Mouse (Mus musculus) forebrain, embryonic 13.5 days (tissue): ENCODE measurements around the gene Smtnl1. TPM values are rescaled to one million over a fixed set of nuclear protein-coding genes. Genes with fewer than 3 reads are reported as not detected.

Experiments
- ATAC-seq: fragments of 200-750 bp; cut with Nextera tagmentation; 2 replicates; pipeline ENCODE4 v1.8.0; 2017
- H3K27ac ChIP-seq: fragments of 300-500 bp; sonication (generic); 2 replicates; pipeline ENCODE4 v1.5.1; 2015; ENCODE audit warnings: inconsistent platforms, mild to moderate bottlenecking, moderate library complexity
- H3K27me3 ChIP-seq: fragments of 300-500 bp; sonication (generic); 2 replicates; pipeline ENCODE4 v1.6.1; 2015; ENCODE audit warnings: mild to moderate bottlenecking, inconsistent platforms
- H3K36me3 ChIP-seq: fragments of 300-500 bp; sonication (generic); 2 replicates; pipeline ENCODE4 v1.6.1; 2015; ENCODE audit warnings: mild to moderate bottlenecking, inconsistent platforms; ENCODE audit not compliant: poor library complexity, severe bottlenecking
- H3K4me1 ChIP-seq: fragments of 300-500 bp; sonication (generic); 2 replicates; pipeline ENCODE4 v1.6.1; 2015; ENCODE audit warnings: inconsistent platforms
- H3K4me2 ChIP-seq: fragments of 300-500 bp; sonication (generic); 2 replicates; pipeline ENCODE4 v1.6.1; 2015; ENCODE audit warnings: inconsistent platforms, mild to moderate bottlenecking, moderate library complexity
- H3K4me3 ChIP-seq: fragments of 300-500 bp; sonication (generic); 2 replicates; pipeline ENCODE4 v1.5.1; 2015; ENCODE audit warnings: mild to moderate bottlenecking, inconsistent platforms
- H3K9ac ChIP-seq: fragments of 300-500 bp; sonication (generic); 2 replicates; pipeline ENCODE4 v1.6.1; 2015; ENCODE audit warnings: mild to moderate bottlenecking, inconsistent platforms
- H3K9me3 ChIP-seq: fragments of 300-500 bp; sonication (generic); replicated peaks from 2 replicates; pipeline ENCODE4 v1.6.1; 2016; ENCODE audit warnings: inconsistent platforms
- WGBS: fragments of 180-500 bp; shearing (Covaris S2); methylation state at CpG from one replicate; pipeline ENCODE4 v1.1.7; 2015; 5-methylcytosine and 5-hydroxymethylcytosine counted together
- polyA plus RNA-seq: library from polyadenylated mRNA; unstranded; fragments of >200 nt; fragmentation: Nextera tagmentation; extraction: Ambion mirVana; gene quantifications from 2 replicates; pipeline ENCODE4 v1.2.1, GENCODE M21; 2015

The Smtnl1 gene
- polyA plus RNA-seq = 0.09 TPM in 1 of 2 replicates, not detected in the other

DNA sequence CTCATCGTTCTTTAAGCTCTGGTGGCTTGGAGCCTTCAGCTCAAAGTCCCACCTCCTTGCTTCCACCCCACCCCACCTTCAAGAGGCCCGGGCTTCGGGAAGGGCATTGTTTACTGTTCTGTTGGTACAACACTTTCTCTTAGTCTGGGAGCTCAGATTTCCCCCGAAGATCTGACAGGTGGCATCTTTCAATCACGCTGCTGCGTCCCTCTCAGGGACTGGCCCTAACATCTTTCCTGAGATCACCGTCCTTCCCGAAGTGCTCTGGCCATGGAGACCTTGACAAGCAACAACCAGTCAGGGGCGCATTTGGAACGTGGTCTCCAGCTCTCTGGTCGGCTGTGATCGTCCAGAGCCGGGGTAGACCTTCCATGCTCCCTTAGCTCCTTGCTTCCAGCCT, at the start of gene Smtnl1:
Gene Smtnl1, minus strand, starts transcription at position 101 of the 400 bp plus-strand sequence.
- no peak for ATAC-seq
- WGBS = 68% methylated on average over 13 of the region's 13 CpGs
- Histone ChIP-seq H3K9me3 (no peaks in the 10 kb centered on the region), H3K4me2 (no peak within 1 kb of the TSS), H3K4me3 (no peak within 1 kb of the TSS), H3K27ac (no peak within 1 kb of the TSS), H3K36me3 (no peaks in the 10 kb centered on the region), H3K4me1 (peaks cover 3% of the 10 kb centered on the region), H3K27me3 (peaks cover 7% of the 10 kb centered on the region; the same call in 1 of the 2 replicates), H3K9ac (no peak within 1 kb of the TSS)

GRCm38 (mm10) chr2:84870623-84871160, 48.2 kb upstream of the Smtnl1 start:
- WGBS = 60% methylated on average over 4 of the region's 4 CpGs
- ATAC-seq = no peak
- H3K27me3 ChIP-seq = peaks cover 84% of the 10 kb centered on the region

GRCm38 (mm10) chr2:84868977-84869376, 46.5 kb upstream of the Smtnl1 start:
- peaks cover 40% of the 10 kb centered on the region for H3K4me1 ChIP-seq
- H3K27me3 ChIP-seq = peaks cover 75% of the 10 kb centered on the region
- H3K27ac ChIP-seq = peak overlapping the region; percentile 40; the same call in 1 of the 2 replicates
- ATAC-seq = peak; percentile 17; the same call in 1 of the 2 replicates
- H3K9me3 ChIP-seq = no peaks in the 10 kb centered on the region
- H3K9ac ChIP-seq = no peak overlapping the region
- 66% methylated on average over 2 of the region's 2 CpGs for WGBS
- H3K4me2 ChIP-seq = no peak overlapping the region
- H3K36me3 ChIP-seq = peaks cover 5% of the 10 kb centered on the region; the same call in 1 of the 2 replicates
- H3K4me3 ChIP-seq = no peak overlapping the region

More at GRCm38 (mm10) chr2:84870623-84871160, 48.2 kb upstream of the Smtnl1 start:
- H3K36me3 ChIP-seq = peaks cover 5% of the 10 kb centered on the region; the same call in 1 of the 2 replicates
- H3K4me3 ChIP-seq = no peak overlapping the region
- H3K27ac ChIP-seq = no peak overlapping the region
- H3K4me1 ChIP-seq = peaks cover 39% of the 10 kb centered on the region
- no peaks in the 10 kb centered on the region for H3K9me3 ChIP-seq
- H3K4me2 ChIP-seq = no peak overlapping the region
- H3K9ac ChIP-seq = no peak overlapping the region

GRCm38 (mm10) chr2:84868521-84868943, 46.1 kb upstream of the Smtnl1 start:
- peaks cover 5% of the 10 kb centered on the region; the same call in 1 of the 2 replicates for H3K36me3 ChIP-seq
- 2% methylated on average over 5 of the region's 5 CpGs for WGBS
- H3K4me3 ChIP-seq = no peak overlapping the region
- no peak overlapping the region for H3K4me2 ChIP-seq
- peaks cover 40% of the 10 kb centered on the region for H3K4me1 ChIP-seq
- peaks cover 71% of the 10 kb centered on the region for H3K27me3 ChIP-seq
- H3K27ac ChIP-seq = peak overlapping the region; percentile 40; the same call in 1 of the 2 replicates
- no peaks in the 10 kb centered on the region for H3K9me3 ChIP-seq
- no peak for ATAC-seq
- no peak overlapping the region for H3K9ac ChIP-seq

DNA sequence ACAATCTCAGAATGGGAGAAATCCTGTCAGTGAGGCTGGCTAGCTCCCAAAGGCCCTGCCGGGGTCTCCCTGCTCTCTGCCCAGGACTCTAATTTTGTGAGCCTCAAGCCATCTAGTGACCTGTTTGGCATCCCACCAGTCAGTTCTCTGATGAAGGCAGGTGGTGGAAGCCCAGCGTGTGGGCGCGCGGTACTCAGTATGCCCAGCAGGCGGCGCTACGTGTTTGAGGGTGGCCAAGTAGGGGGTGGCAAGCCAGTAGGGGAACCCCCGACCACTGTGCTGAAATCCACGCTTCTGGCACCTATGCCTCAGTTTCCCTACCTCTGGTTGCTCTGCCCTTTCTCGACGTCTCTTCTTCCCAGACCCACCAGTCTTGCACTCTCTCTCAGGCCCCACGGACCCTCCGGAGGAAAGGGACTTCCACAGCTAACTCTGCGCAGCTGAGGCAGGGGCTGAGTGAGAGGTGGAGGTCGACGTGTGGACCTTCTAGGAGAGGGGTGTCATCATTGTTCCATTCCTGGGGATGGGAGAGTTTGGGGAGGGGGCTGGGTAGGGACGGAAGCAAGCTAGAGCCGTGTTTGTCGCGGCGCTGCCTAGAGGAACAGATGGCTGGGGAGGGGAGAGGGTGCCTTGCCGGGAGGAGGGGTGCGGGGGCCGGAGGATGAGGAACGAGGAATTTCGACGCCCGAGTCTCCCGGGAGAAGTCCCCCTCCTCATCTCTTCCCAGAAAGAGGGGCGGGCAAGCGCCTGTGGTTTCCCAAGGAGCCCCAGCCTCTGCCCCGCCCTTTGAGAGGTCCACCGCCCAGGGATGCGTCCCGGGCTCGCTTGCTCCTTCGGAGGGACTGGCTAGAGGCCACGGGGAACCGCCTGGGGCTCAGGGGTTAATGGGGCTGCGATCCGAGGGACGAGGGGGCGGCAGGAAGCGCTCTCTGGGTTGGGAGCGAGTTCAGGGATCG, 43.4 kb upstream of the Smtnl1 start:
- peak overlapping the region; percentile 57 for H3K9ac ChIP-seq
- under 1% methylated on average over 41 of the region's 47 CpGs for WGBS
- H3K27ac ChIP-seq = peak overlapping the region; percentile 80
- peaks cover 44% of the 10 kb centered on the region for H3K27me3 ChIP-seq
- peaks cover 25% of the 10 kb centered on the region; the same call in 1 of the 2 replicates for H3K4me1 ChIP-seq
- H3K36me3 ChIP-seq = peaks cover 10% of the 10 kb centered on the region; the same call in 1 of the 2 replicates
- ATAC-seq = peak; percentile 84
- peak overlapping the region; percentile 40 for H3K4me3 ChIP-seq
- H3K4me2 ChIP-seq = peak overlapping the region; percentile 70
- no peaks in the 10 kb centered on the region for H3K9me3 ChIP-seq

DNA sequence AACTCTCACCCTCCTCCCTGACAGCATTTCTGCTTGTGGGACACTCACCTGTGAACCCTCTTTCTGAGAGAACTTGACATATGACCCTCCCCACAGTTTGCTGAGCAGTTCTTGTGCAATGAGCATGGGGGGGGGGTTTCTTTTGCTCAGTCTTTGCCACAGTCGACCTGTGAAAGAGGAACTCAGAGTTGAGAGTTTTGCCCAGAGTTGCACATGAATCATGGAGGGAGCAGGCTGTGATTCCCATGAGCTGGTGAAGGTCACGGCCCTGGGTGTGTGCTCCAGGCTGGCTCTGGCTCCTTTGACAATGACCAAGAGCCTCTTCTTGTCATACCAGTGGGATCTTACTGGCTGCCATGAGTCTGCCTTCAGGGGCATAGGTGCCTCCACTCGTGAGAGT, 39.8 kb upstream of the Smtnl1 start:
- Histone ChIP-seq H3K4me2 (no peak overlapping the region), H3K9ac (no peak overlapping the region)
- WGBS = 88% methylated on average over 3 of the region's 3 CpGs

GRCm38 (mm10) chr2:84861430-84861829, 39.0 kb upstream of the Smtnl1 start:
- peaks cover 25% of the 10 kb centered on the region; the same call in 1 of the 2 replicates for H3K36me3 ChIP-seq
- no peak for ATAC-seq
- H3K9me3 ChIP-seq = no peaks in the 10 kb centered on the region
- no peak overlapping the region for H3K4me2 ChIP-seq
- peaks cover 9% of the 10 kb centered on the region; the same call in 1 of the 2 replicates for H3K4me1 ChIP-seq
- H3K4me3 ChIP-seq = no peak overlapping the region
- no peak overlapping the region for H3K9ac ChIP-seq
- peaks cover 7% of the 10 kb centered on the region for H3K27me3 ChIP-seq
- 76% methylated on average over 3 of the region's 3 CpGs for WGBS
- H3K27ac ChIP-seq = no peak overlapping the region

More for the DNA sequence above, 39.8 kb upstream of the Smtnl1 start:
- H3K36me3 ChIP-seq = peaks cover 19% of the 10 kb centered on the region; the same call in 1 of the 2 replicates
- ATAC-seq = no peak
- H3K27ac ChIP-seq = no peak overlapping the region
- H3K9me3 ChIP-seq = no peaks in the 10 kb centered on the region
- no peak overlapping the region for H3K4me3 ChIP-seq
- H3K4me1 ChIP-seq = peaks cover 17% of the 10 kb centered on the region; the same call in 1 of the 2 replicates
- H3K27me3 ChIP-seq = peaks cover 15% of the 10 kb centered on the region

- Histone ChIP-seq H3K4me3 (no peak overlapping the region), H3K36me3 (peaks cover 25% of the 10 kb centered on the region; the same call in 1 of the 2 replicates), H3K4me1 (no peaks in the 10 kb centered on the region), H3K9ac (no peak overlapping the region), H3K27me3 (no peaks in the 10 kb centered on the region), H3K9me3 (no peaks in the 10 kb centered on the region), H3K4me2 (no peak overlapping the region), H3K27ac (no peak overlapping the region)
- ATAC-seq = no peak
- 87% methylated on average over 7 of the region's 7 CpGs for WGBS
Measured at GRCm38 (mm10) chr2:84859991-84860780, 37.7 kb upstream of the Smtnl1 start.

- no peak overlapping the region for H3K9ac ChIP-seq
- peaks cover 25% of the 10 kb centered on the region; the same call in 1 of the 2 replicates for H3K36me3 ChIP-seq
- H3K4me1 ChIP-seq = no peaks in the 10 kb centered on the region
- WGBS = 81% methylated on average over 1 of the region's 1 CpGs
- no peaks in the 10 kb centered on the region for H3K9me3 ChIP-seq
- H3K4me2 ChIP-seq = no peak overlapping the region
- H3K27me3 ChIP-seq = no peaks in the 10 kb centered on the region
- H3K27ac ChIP-seq = no peak overlapping the region
- H3K4me3 ChIP-seq = no peak overlapping the region
- no peak for ATAC-seq
Measured at GRCm38 (mm10) chr2:84858551-84858950, 36.1 kb upstream of the Smtnl1 start.

DNA sequence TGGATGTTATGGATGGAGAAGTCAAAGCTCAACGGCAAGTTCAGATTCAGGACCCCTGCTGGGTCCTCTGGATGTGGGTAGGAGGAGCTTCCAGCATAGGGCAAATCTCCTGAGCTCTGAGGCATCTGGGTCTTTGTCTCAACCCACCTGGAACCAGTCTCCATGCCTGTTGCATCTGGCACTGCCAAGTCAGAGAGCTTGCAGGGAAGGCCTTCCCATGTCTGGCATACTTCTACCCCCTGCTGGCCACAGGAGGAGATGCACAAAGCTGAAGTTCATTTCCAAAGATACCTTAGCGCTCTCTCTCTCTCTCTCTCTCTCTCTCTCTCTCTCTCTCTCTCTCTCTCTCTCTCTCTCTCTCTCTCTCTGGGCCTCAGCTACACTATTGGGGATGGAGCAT, 33.3 kb upstream of the Smtnl1 start:
- 74% methylated on average over 2 of the region's 2 CpGs for WGBS
- H3K9ac ChIP-seq = no peak overlapping the region

More for the DNA sequence above, 33.3 kb upstream of the Smtnl1 start:
- no peak overlapping the region for H3K4me2 ChIP-seq
- peak; percentile 82 for ATAC-seq
- no peaks in the 10 kb centered on the region for H3K9me3 ChIP-seq
- peaks cover 13% of the 10 kb centered on the region; the same call in 1 of the 2 replicates for H3K36me3 ChIP-seq
- no peaks in the 10 kb centered on the region for H3K27me3 ChIP-seq
- H3K27ac ChIP-seq = no peak overlapping the region
- H3K4me1 ChIP-seq = peaks cover 6% of the 10 kb centered on the region; the same call in 1 of the 2 replicates
- no peak overlapping the region for H3K4me3 ChIP-seq
